Mouse (Mus musculus) C2C12 (cell line): ENCODE data around the gene Cdkn2b. TPM values are rescaled to one million over a fixed set of nuclear protein-coding genes. Genes with fewer than 3 reads are reported as not detected.

Experiments
- H3K27me3 ChIP-seq: one replicate; pipeline ENCODE4 v1.6.1; 2011; ENCODE audit not compliant: control insufficient read depth, insufficient read depth, insufficient read length
- H3K36me3 ChIP-seq: one replicate; pipeline ENCODE4 v1.6.1; 2011; ENCODE audit not compliant: control insufficient read depth, insufficient read depth
- H3K4me3 ChIP-seq: one replicate; pipeline ENCODE4 v1.5.1; 2011; ENCODE audit warnings: mild to moderate bottlenecking, control low read depth; ENCODE audit not compliant: poor library complexity, insufficient read depth, severe bottlenecking
- H3K79me2 ChIP-seq: one replicate; pipeline ENCODE4 v1.6.1; 2011; ENCODE audit not compliant: control insufficient read depth, insufficient read depth
- H3K79me3 ChIP-seq: one replicate; pipeline ENCODE4 v1.6.1; 2011; ENCODE audit warnings: low read depth, control low read depth
- H3ac ChIP-seq: one replicate; pipeline ENCODE3; 2011; ENCODE audit warnings: low read depth; ENCODE audit not compliant: control insufficient read depth, insufficient read length
- CEBPB ChIP-seq: IDR thresholded peaks from one replicate; pipeline ENCODE4 v1.6.1; 2011; ENCODE audit warnings: low read depth, mild to moderate bottlenecking, control low read depth, moderate library complexity
- CTCF ChIP-seq: IDR thresholded peaks from one replicate; pipeline ENCODE4 v1.5.1; 2011; ENCODE audit not compliant: control insufficient read depth, insufficient read depth, insufficient read length
- FOSL1 ChIP-seq: IDR thresholded peaks from one replicate; pipeline ENCODE4 v1.8.0; 2011; ENCODE audit warnings: mild to moderate bottlenecking, low read length; ENCODE audit not compliant: poor library complexity, insufficient read depth, severe bottlenecking
- MAX ChIP-seq: IDR thresholded peaks from one replicate; pipeline ENCODE4 v1.6.1; 2011; ENCODE audit warnings: mild to moderate bottlenecking, control low read depth
- MYOD1 ChIP-seq: IDR thresholded peaks from one replicate; pipeline ENCODE4 v1.6.1; 2011; ENCODE audit warnings: low read depth; ENCODE audit not compliant: control insufficient read depth, insufficient read length
- MYOG ChIP-seq: IDR thresholded peaks from one replicate; pipeline ENCODE4 v1.6.1; 2011; ENCODE audit not compliant: control insufficient read depth, insufficient read length; ENCODE audit errors: extremely low read depth
- USF1 ChIP-seq: IDR thresholded peaks from one replicate; pipeline ENCODE4 v1.6.1; 2011; ENCODE audit warnings: low read depth, mild to moderate bottlenecking, control low read depth, moderate library complexity
- polyA plus RNA-seq: library from polyadenylated mRNA; unstranded; fragments of >200 nt; fragmentation: generic; extraction: Trizol; gene quantifications from one replicate; pipeline ENCODE4 v1.2.1, GENCODE M21; 2012; ENCODE audit warnings: missing spikeins

The Cdkn2b gene
- polyA plus RNA-seq, 1 experiment, result not detected

GRCm38 (mm10) chr4:89273585-89273984 is 37.3 kb downstream of the Cdkn2b start:
- Histone ChIP-seq H3K27me3 (no peaks in the 10 kb centered on the region), H3K4me3 (no peak overlapping the region), H3ac (no peak overlapping the region), H3K79me3 (no peaks in the 10 kb centered on the region), H3K36me3 (no peaks in the 10 kb centered on the region), H3K79me2 (no peaks in the 10 kb centered on the region)
- no peak for TF ChIP-seq MYOD1
- no peak for TF ChIP-seq CEBPB
- TF ChIP-seq FOSL1, result no peak
- TF ChIP-seq CTCF, result no peak
- TF ChIP-seq MAX, result no peak
- no peak for TF ChIP-seq MYOG
- no peak for TF ChIP-seq USF1

GRCm38 (mm10) chr4:89272961-89273540 is 37.8 kb downstream of the Cdkn2b start:
- Histone ChIP-seq H3K27me3 (no peaks in the 10 kb centered on the region), H3K4me3 (no peak overlapping the region)

GRCm38 (mm10) chr4:89272101-89272718 is 38.6 kb downstream of the Cdkn2b start:
- no peak overlapping the region for H3ac ChIP-seq
- no peaks in the 10 kb centered on the region for H3K36me3 ChIP-seq
- no peaks in the 10 kb centered on the region for H3K27me3 ChIP-seq
- H3K4me3 ChIP-seq, result no peak overlapping the region
- no peaks in the 10 kb centered on the region for H3K79me2 ChIP-seq
- TF ChIP-seq USF1, result no peak
- TF ChIP-seq MYOD1, result no peak
- no peak for TF ChIP-seq FOSL1
- TF ChIP-seq CEBPB, result no peak
- H3K79me3 ChIP-seq, result no peaks in the 10 kb centered on the region

More at GRCm38 (mm10) chr4:89272961-89273540, 37.8 kb downstream of the Cdkn2b start:
- Histone ChIP-seq H3K36me3 (no peaks in the 10 kb centered on the region), H3K79me3 (no peaks in the 10 kb centered on the region), H3K79me2 (no peaks in the 10 kb centered on the region), H3ac (no peak overlapping the region)
- TF ChIP-seq MYOD1 (no peak), USF1 (no peak), MYOG (no peak), FOSL1 (no peak), MAX (no peak)

DNA sequence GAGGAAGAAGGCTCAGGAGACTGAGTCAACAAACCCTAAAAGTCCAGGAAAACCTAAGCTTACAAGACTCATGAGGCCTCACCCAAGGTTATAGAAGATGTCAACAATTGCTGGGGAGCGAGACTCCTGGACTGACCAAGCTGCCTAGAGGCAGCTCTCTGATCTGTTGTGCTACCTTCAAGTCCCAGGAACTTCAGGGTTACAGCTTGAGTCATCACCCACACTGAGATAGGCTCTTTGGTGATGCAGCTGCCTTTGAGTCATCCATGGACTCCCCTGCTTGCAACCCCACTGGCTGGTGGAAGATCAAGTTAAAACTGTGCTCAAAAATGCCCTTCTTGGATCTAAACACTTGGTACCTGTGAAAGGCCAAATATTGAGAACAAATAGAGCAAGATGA is 53.1 kb downstream of the Cdkn2b start:
- H3K4me3 ChIP-seq, result peak overlapping the region; percentile 27
- no peaks in the 10 kb centered on the region for H3K27me3 ChIP-seq
- peak; percentile 90 for TF ChIP-seq MYOD1
- TF ChIP-seq MAX, result peak; percentile 50
- peak; percentile 78 for TF ChIP-seq FOSL1
- TF ChIP-seq MYOG, result no peak
- TF ChIP-seq CEBPB, result no peak
- no peak for TF ChIP-seq CTCF
- H3K79me2 ChIP-seq, result peaks cover 27% of the 10 kb centered on the region
- H3K36me3 ChIP-seq, result no peaks in the 10 kb centered on the region
- H3K79me3 ChIP-seq, result peaks cover 2% of the 10 kb centered on the region
- H3ac ChIP-seq, result no peak overlapping the region

Other genes starting within 250 kb of the Cdkn2b start
- 87.0 TPM for gene Mtap, start 173.9 kb downstream of the Cdkn2b start, polyA plus RNA-seq
- not detected for gene Cdkn2a, start 16.4 kb downstream of the Cdkn2b start, polyA plus RNA-seq